Mouse (Mus musculus) CD4-positive, CD25-positive, alpha-beta regulatory T cell (primary cell): ENCODE data around the gene Lacc1. TPM values are rescaled to one million over a fixed set of nuclear protein-coding genes. Genes with fewer than 3 reads are reported as not detected.

Experiments used
- polyA plus RNA-seq: library from polyadenylated mRNA; unstranded; fragments of 100-300 nt; shearing (Covaris generic); gene quantifications from one replicate; pipeline ENCODE4 v1.2.1, GENCODE M21; 2017

The Lacc1 gene
- 0.89 TPM for polyA plus RNA-seq

DNA sequence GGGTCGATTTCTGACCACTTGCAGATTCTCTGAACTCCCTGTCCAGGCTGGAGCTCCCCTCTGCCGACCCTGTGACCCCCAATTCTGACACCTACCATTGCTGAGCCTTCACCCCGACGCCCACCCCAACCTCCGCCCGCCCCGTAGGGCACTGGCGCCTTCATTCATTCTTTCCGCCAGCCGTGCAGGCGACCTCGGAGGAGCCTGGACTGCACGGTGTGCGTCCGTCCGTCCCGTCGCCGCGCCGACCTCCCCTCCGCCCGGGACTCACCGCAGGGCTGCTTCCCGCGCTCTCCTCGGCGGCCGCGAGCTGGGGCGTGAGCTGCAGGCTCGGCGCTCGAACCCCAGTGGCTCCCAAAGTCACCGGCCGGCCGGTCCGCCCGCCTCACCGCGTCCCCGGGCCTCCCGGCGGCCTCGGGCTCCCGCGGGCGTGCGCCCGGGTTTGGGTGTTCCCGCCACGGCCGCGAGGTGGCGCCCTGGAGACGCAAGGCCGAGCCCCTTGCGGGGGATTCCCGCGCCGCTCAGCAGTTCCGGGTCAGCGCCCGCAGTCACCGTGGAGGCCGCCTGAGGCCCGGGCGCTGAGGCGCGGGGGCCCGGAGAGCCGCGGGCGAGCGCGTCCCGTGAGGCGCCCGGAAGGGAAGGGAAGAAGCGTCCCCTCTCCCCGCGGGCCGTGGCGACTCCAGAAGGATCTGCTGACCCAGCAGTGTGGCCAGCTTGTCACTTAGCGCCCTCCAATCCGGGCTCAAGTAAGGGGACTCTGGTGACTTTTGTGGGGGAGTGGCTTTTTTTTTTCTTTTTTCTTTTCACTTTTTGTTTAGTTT is at the start of gene Lacc1, which contains the start of gene Ccdc122:
TSS of gene Lacc1 (minus strand) at position 679 of the 821 bp plus-strand sequence.
TSS of gene Ccdc122 (plus strand) at position 547 of the 821 bp plus-strand sequence.

Other genes with a start within 250 kb of the Lacc1 start
- gene Ccdc122, start 132 bp downstream of the Lacc1 start, polyA plus RNA-seq, result 2.3 TPM
- gene Enox1, start 119.9 kb upstream of the Lacc1 start, polyA plus RNA-seq, result 0.14 TPM